Mouse (Mus musculus): ENCODE results near the gene Gosr2.
A peak's percentile ranks its signal among the peaks of the same experiment; 100 is the strongest.

Gosr2 gene

DNA sequence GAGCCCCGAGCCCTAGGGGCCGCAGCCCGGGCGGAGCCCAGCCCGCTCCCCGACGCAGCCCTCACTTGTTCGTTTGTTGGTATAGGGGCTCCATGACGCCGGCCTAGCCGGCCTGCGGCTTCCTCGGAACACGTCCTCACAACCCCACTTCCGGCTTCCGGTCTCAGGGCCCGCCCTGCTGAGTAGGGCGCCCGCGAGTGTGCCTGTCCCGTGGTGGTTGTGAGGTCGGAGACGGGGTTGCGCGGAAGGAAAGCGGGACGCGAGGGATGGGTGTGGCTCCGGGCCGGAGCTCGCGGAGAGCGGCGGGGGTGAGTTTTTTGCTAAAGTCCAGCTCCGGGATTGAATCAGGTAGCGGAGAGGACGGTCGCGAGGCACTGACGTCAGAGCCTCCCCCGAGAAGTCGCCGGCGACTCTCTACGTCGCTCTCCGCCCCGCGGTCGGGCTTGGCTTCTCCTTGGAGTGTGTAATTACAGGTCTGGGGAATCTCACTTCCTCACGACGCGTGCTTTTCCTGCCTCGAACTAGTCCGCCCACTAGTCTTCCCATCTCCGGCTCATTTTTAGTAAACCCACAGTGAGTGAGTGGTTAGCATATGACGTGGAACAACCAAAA is at the start of gene Gosr2:
TSS of gene Gosr2 (minus strand) at position 334 of the 612 bp plus-strand sequence.
- peak; percentile 90 for DNase-seq (ENCODE audit: low spot score)

- DNase-seq (ENCODE audit: low spot score), result no peak
Measured at GRCm38 (mm10) chr11:103735046-103735781, 37.5 kb upstream of the Gosr2 start.

DNA sequence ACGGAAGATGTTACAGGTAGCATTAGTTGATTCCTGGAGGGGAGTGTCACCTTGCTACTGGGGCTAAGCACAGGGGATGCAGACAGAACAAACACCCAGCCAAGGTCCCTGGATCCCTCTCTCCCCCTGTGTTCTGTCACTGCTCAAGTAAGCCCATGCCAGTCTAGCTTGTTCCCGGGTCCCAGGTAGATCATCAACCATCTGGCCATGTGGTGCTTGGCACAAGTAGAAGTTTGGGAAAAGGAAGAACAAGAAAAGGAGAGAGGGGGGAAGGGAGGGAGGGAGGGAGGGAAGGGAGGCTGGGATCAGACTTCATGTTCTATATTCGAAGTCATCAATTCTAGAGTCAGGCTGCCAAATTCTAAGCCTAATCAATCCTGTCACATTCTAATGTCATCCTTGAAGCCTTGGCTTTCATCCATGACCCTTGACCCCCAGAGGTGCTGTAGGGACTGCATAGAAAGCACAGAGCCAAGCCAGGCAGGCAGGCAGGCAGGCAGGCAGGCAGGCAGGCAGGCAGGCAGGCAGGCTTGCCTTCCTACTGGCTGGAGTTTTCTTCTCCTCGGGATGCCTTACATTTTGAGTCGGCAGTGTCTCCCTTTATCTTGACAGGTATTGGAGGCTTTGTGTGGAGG is 36.8 kb upstream of the Gosr2 start:
- DNase-seq (ENCODE audit: low spot score), result no peak

DNA sequence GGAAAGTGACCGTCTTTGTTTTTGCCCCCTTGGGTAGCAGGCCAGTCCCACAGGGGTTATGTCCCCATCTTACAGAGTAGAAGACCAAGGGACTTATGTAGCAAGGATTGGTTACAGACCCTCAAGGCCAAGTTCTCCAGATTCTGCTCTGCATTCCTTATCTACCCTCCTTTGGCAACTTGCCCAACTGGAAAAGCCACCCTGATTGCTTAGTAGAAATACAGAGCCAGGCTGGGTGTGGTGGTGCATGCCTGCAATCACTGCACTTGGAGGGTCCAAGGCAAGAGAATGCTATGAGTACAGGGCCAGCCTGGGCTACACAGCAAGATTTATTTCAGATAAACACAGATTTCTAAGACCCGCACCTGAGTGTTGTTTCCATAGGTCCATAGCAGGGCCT is 36.3 kb upstream of the Gosr2 start:
- no peak for DNase-seq (ENCODE audit: low spot score)

- no peak for DNase-seq (ENCODE audit: low spot score)
Measured at GRCm38 (mm10) chr11:103733069-103733468, 35.4 kb upstream of the Gosr2 start.

DNA sequence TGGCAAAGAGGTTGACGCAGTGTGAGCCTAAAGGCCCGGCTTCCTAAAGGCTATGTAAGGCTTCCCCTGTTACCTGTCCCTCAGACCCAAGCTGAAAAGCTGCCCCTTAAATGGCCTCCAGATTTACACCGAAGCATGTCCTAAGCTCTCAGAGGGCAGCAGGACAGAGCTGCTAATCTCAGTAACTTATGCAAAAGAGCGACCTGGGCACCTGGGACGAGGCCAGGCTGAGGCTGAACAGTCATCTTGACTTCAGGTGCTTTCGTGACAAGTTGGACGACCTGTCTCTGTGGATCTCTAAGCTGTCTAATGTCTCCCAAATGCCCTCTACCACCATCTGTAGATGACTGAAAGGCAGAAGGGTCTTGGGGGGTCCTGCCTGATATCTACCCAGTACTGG is 34.6 kb upstream of the Gosr2 start:
- no peak for DNase-seq (ENCODE audit: low spot score)

GRCm38 (mm10) chr11:103731594-103731993 is 33.9 kb upstream of the Gosr2 start:
- no peak for DNase-seq (ENCODE audit: low spot score)

GRCm38 (mm10) chr11:103729282-103729985 is 31.7 kb upstream of the Gosr2 start:
- DNase-seq (ENCODE audit: low spot score), result no peak

GRCm38 (mm10) chr11:103724331-103724771 is 26.7 kb upstream of the Gosr2 start:
- DNase-seq (ENCODE audit: low spot score), result no peak

DNA sequence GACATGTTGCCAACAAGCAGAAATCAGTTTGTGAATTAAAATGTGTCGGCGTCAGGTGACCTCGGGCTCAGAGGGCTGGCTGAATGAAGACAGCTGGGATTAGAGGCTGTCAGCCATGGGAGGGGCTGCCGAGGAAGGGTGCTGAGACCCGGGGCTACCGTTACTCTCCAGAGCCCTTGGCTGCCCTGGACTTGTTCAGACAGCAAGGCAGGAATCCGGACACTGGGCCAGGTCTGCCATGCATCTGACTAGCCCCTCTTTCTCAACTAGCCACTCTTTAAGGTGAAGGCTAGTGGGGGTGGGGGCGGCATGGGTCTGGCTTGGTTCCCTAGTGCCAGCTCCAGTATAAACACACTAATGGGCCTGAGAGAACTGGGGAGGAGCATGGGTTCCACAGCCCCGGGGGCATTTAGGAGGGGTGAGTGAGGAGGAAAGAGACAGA is 24.4 kb upstream of the Gosr2 start:
- DNase-seq (ENCODE audit: low spot score), result no peak

DNA sequence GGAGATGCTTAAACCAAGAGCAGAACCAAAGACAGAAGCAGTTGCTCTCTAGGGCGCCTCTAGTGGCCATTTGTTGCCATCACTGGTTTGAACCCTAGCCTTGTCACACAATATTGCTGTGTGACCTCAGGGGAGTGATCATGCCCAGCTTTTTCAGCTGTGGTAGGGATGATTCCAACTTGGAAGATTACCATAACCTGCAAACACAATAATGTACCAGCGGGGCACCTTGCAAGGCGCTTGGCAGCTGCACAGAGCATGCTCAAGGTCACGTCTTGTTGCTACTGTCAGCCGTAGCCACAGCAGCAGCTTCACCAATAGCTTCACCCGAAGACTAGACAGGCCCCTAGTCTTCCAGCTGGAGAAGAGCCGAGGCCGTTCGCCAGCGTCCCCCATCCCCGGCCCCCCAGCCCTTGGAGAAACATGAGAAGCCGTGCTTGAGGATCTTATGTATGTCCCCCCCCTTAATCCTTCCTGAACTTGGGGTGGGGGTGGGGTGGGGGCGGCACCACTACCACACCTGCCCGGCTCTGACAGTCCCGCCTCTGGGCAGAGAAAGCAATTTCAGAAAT is 23.9 kb upstream of the Gosr2 start:
- no peak for DNase-seq (ENCODE audit: low spot score)

GRCm38 (mm10) chr11:103719436-103719835 is 21.7 kb upstream of the Gosr2 start:
- DNase-seq (ENCODE audit: low spot score), result no peak

DNA sequence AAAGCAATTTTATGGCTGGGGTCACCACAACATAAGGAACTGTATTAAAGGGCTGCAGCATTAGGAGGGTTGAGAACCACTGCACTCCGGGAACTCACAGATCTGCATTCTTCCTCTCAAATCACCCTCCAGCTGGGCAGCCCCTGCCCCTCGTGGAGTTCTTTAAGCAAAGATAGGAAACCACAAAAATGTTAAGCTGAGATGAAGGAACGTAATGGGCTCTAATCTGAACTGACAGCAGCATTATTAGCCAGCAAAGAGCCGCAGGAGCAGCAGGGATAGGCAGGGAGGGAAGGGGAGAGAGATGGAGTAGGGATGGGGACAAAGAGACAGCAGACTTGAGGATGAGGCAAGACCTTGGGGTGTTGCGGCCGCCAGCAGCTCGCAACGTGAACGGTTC is 19.3 kb upstream of the Gosr2 start:
- no peak for DNase-seq (ENCODE audit: low spot score)

DNA sequence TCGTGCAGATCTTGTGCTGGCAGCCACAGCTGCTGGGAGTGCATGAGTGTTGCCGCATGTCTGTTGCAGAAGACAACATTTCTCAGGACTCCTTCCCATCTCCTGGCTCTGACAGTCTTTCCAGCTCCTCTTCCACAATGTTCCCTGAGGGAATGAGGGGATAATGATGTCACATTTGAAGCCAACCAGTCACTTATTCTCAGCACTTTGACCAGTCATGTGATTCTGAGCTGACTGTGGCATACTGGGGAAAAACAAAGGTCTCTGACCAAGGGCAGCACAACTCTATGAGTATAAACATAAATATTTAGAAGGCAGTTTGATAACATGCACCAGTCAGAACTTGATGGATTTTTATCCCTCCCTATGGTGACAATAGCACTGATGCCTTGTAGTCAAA is 16.4 kb upstream of the Gosr2 start:
- DNase-seq (ENCODE audit: low spot score), result no peak

- no peak for DNase-seq (ENCODE audit: low spot score)
Measured at GRCm38 (mm10) chr11:103711851-103712587, 14.3 kb upstream of the Gosr2 start.

- DNase-seq (ENCODE audit: low spot score), result no peak
Measured at GRCm38 (mm10) chr11:103709982-103710381, 12.3 kb upstream of the Gosr2 start.

GRCm38 (mm10) chr11:103707005-103707404 is 9.3 kb upstream of the Gosr2 start:
- DNase-seq (ENCODE audit: low spot score), result no peak

GRCm38 (mm10) chr11:103698226-103698625 is 528 bp upstream of the Gosr2 start:
- DNase-seq (ENCODE audit: low spot score), result no peak

DNA sequence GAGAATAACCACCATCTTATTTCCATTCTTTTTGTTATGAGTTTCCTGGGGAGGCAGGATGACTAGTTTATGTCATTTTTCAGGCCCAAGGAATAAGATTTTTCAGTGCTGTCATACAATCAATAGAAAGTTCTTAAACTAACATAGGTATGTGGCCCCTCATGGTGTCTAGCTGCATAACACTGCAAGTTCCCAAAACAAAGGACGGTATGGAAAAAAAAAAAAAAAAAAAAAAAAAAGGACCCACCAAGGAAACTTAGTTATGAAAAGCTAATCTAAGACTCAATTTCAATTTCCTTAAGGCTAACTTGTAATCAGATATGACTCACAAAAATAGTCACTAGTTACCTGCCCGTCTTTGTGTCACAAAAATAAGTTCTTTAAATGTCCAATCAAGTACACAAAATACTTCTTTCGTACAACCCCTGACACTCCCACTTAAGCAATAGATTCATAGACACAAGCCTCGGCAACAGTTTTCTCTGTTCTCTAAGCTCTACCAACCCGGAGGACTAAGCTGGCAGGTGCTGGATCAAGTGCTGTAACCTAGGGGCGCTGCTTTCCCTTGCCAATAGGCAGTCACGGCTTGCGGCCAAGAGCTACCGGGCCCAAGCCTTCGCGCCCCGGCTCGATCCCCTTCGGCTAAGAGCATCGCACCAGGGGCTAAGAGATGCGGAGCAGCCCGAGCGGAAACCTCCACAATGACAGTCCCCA is 690 bp downstream of the Gosr2 start:
- DNase-seq (ENCODE audit: low spot score), result peak; percentile 37

DNA sequence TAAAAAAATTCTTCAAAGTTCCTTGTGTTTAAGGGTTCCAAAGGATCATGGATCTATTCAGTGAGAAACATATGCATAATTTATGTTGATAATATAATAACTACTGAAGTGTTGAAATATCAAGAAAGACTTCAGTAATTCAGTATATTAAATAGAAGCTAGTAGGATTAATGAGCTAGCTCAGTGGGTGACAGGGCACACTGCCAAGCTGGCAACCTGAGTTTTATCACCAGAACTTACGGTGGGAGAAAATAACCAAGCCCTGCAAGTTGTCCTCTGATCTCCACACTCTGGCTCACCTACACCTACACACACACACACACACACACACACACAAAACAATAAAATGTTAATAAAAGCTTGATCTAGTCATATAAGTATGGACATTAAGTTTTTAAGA is 4.5 kb downstream of the Gosr2 start:
- no peak for DNase-seq (ENCODE audit: low spot score)

DNA sequence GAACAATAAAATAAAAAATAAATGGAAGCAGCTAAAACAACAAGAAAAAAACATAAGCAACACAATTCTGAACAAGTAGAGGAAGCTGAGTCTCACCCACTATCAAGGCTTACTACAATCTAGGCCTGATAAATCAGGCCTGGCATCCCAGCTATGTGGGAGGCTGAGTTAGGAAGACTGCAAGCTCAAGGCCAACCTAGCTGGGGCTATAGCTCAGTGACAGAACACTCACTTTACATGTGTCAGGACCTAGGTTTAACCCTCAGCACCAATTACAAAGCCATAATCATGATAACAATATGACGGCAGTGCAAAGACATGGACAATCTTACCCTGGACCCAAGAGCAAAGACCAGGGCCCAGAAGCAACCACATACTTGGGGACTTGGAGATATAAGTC is 6.7 kb downstream of the Gosr2 start:
- DNase-seq (ENCODE audit: low spot score), result no peak

All from layer of hippocampus, adult 11-12 months (tissue).